Mouse (Mus musculus) stomach, postnatal 0 days (tissue): ENCODE data around the gene Dixdc1. TPM values are rescaled to one million over a fixed set of nuclear protein-coding genes. Genes with fewer than 3 reads are reported as not detected.
A peak's percentile ranks its signal among the peaks of the same experiment; 100 is the strongest.

Experiments
- ATAC-seq: fragments of 200-750 bp; cut with Nextera tagmentation; 2 replicates; pipeline ENCODE4 v1.8.0; 2017; ENCODE audit not compliant: low FRiP score, low TSS enrichment
- DNase-seq: peaks from one replicate; pipeline ENCODE4 v3.0.0-alpha.2; 2016; ENCODE audit warnings: low spot score
- H3K27ac ChIP-seq: fragments of 300-500 bp; sonication (generic); replicated peaks from 2 replicates; pipeline ENCODE4 v1.5.1; 2014; ENCODE audit warnings: mild to moderate bottlenecking, control low read depth
- H3K27me3 ChIP-seq: fragments of 300-500 bp; sonication (generic); 2 replicates; pipeline ENCODE4 v1.6.1; 2014; ENCODE audit warnings: low read length; ENCODE audit not compliant: control insufficient read depth, insufficient read depth
- H3K36me3 ChIP-seq: fragments of 300-500 bp; sonication (generic); 2 replicates; pipeline ENCODE4 v1.6.1; 2014; ENCODE audit warnings: low read length, mixed read lengths; ENCODE audit not compliant: control insufficient read depth, insufficient read depth
- H3K4me1 ChIP-seq: fragments of 300-500 bp; sonication (generic); replicated peaks from 2 replicates; pipeline ENCODE4 v1.6.1; 2014; ENCODE audit warnings: antibody characterized with exemption; ENCODE audit not compliant: control insufficient read depth, insufficient read depth
- H3K4me2 ChIP-seq: fragments of 300-500 bp; sonication (generic); replicated peaks from 2 replicates; pipeline ENCODE4 v1.6.1; 2014; ENCODE audit warnings: low read depth, mild to moderate bottlenecking, control low read depth, moderate library complexity
- H3K4me3 ChIP-seq: fragments of 300-500 bp; sonication (generic); 2 replicates; pipeline ENCODE4 v1.5.1; 2014; ENCODE audit warnings: low read depth, low read length, control low read depth
- H3K9ac ChIP-seq: fragments of 300-500 bp; sonication (generic); 2 replicates; pipeline ENCODE4 v1.6.1; 2014; ENCODE audit warnings: mild to moderate bottlenecking, low read length, control low read depth, mixed read lengths
- H3K9me3 ChIP-seq: fragments of 300-500 bp; sonication (generic); 2 replicates; pipeline ENCODE4 v1.6.1; 2016; ENCODE audit warnings: low read length; ENCODE audit not compliant: control insufficient read depth
- CTCF ChIP-seq: IDR thresholded peaks from 2 replicates; pipeline ENCODE4 v1.5.1; 2016; ENCODE audit warnings: antibody characterized with exemption, low read depth, mild to moderate bottlenecking, moderate library complexity
- EP300 ChIP-seq: optimal IDR thresholded peaks from 2 replicates; pipeline ENCODE3; 2016; ENCODE audit warnings: antibody characterized with exemption
- WGBS: fragments of 180-500 bp; shearing (Covaris S2); extraction: QIAGEN DNeasy Blood & Tissue Kit; methylation state at CpG from one replicate; pipeline ENCODE4 v1.1.7; 2014; 5-methylcytosine and 5-hydroxymethylcytosine counted together
- polyA plus RNA-seq: library from polyadenylated mRNA; unstranded; fragments of >200 nt; fragmentation: Nextera tagmentation; extraction: Ambion mirVana; gene quantifications from 2 replicates; pipeline ENCODE4 v1.2.1, GENCODE M21; 2015

Dixdc1 gene
- polyA plus RNA-seq, 1 experiment from 2014 or later: 6.6 TPM

DNA sequence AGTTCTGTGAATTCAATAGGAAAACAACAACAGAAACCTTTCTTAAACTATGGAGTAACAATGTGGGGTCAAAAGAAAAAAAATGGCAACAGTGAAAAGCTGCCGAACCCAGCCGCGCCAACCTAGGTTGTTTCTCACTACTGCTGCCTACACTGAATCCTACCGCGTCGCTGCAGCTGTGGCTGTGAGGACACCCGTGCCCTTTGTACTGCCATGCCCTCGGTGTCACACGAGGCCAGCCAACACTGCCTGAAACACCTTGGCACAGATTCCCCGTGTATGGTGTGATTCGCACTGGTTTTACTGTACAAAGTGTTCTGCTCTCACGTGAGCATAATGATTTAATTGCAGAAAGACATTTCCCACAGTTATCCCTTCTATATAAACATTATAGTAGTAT, 78.9 kb downstream of the Dixdc1 start:
- ATAC-seq (peak; percentile 66; the same call in 1 of the 2 replicates), DNase-seq (peak; percentile 68)
- no peak overlapping the region for H3K27ac ChIP-seq
- WGBS: 14% methylated on average over 12 of the region's 12 CpGs
- peak overlapping the region; percentile 93 for H3K4me3 ChIP-seq
- no peaks in the 10 kb centered on the region for H3K4me1 ChIP-seq
- no peaks in the 10 kb centered on the region; the same call in 1 of the 2 replicates for H3K36me3 ChIP-seq
- peak overlapping the region; percentile 78 for H3K4me2 ChIP-seq
- H3K9me3 ChIP-seq: no peaks in the 10 kb centered on the region
- no peaks in the 10 kb centered on the region for H3K27me3 ChIP-seq
- H3K9ac ChIP-seq: peak overlapping the region; percentile 9; the same call in 1 of the 2 replicates
- no peak for TF ChIP-seq CTCF
- no peak for TF ChIP-seq EP300

DNA sequence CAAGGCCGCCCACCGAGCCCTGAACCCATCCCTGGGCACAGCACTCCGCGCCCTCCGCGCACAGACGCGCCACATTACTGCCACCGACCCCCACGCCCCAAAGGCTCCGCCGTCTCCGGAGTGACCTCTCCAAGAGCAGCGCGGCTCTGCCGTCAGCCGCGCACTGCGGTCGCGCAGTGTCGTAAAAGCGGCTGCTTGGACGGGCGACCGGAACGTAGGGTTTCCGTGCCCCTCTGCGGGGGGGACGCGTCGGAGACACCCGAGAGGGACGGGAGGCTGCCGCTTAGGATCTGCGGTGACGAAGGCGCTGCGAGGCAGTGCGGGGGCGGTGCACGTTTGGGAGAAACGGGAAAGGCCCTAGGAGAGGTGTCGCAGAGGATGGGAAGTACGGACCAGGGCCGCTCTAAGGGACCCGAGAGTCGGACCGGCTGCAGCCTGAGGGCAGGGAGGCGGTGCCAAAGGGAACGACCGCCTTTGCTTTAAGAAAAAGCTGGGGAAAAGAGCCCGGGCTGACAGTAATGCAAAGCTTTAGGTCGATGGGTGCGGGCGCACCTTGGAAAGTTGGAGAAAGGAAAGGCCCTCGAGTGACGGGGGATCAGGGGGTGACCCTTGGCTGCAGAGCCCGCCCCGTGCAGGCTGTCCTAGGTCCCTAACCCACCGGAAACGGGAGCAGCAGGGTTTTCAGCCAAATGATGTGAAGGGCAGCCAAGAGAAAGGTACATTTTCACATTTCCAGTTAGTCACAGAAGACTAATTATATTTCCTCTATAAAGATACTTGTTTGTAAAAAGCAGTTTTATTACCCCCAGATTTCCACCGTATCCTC, 79.7 kb downstream of the Dixdc1 start, which contains the start of gene Dlat:
TSS of gene Dlat (minus strand) at position 389 of the 826 bp plus-strand sequence.
- ATAC-seq (peak; percentile 93), DNase-seq (peak; percentile 87)
- H3K4me2 ChIP-seq: peak within 1 kb of the TSS; percentile 78
- no peaks in the 10 kb centered on the region for H3K9me3 ChIP-seq
- no peaks in the 10 kb centered on the region; the same call in 1 of the 2 replicates for H3K36me3 ChIP-seq
- H3K4me3 ChIP-seq: peak within 1 kb of the TSS; percentile 93
- WGBS: under 1% methylated on average over 56 of the region's 63 CpGs
- H3K27ac ChIP-seq: peak within 1 kb of the TSS; percentile 86
- H3K9ac ChIP-seq: peak within 1 kb of the TSS; percentile 90
- no peak for TF ChIP-seq EP300
- TF ChIP-seq CTCF: no peak; the same call in 1 of the 2 replicates
- no peaks in the 10 kb centered on the region for H3K27me3 ChIP-seq
- H3K4me1 ChIP-seq: no peaks in the 10 kb centered on the region

DNA sequence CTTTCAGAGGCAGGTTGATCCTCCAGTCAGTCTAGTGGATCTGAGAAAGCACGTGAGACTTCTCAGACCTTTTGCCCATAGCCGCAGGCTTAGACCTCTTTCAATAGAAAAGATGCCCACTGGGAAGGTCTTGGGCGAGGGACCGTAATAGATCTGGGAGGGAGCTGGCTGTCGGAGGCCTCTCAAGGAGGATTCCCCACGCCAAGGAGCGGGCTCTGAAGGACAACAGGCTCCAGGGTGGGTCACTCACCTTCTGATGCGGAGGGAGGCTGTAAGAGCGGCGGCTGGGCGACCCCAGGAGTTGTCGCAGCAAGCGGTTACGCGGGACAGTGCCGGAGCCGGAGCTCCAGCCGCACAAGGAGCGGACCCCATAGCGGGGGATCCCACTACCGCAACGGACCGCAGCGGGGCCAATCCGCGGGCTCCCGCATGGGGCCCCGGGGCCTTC, 80.4 kb downstream of the Dixdc1 start:
- no peak; the same call in 1 of the 2 replicates for ATAC-seq

DNA sequence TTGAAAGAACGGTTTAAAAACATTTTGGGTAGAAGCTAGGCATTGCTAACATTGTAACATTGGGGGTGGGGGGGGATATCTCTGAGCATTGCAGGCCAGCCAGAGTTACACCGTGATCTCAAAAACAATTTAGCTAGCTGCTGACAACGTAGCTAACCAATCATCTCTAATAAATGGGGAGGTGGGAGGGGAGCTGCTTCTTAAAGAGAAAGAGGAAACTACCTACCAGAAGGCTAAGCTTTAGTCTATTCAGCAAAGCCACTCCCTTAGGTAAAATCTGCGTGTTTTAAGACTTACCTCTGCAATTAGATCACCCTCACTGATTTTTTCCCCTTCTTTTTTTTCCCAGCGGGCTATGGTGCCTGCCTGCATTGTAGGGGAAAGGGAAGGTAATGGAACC, 80.9 kb downstream of the Dixdc1 start:
- WGBS: 14% methylated on average over 5 of the region's 5 CpGs
- H3K4me3 ChIP-seq: peak overlapping the region; percentile 93
- H3K36me3 ChIP-seq: no peaks in the 10 kb centered on the region; the same call in 1 of the 2 replicates
- DNase-seq: no peak
- peak overlapping the region; percentile 78 for H3K4me2 ChIP-seq
- no peaks in the 10 kb centered on the region for H3K9me3 ChIP-seq
- no peaks in the 10 kb centered on the region for H3K4me1 ChIP-seq
- peak overlapping the region; percentile 90 for H3K9ac ChIP-seq
- H3K27me3 ChIP-seq: no peaks in the 10 kb centered on the region
- ATAC-seq: no peak
- no peak overlapping the region for H3K27ac ChIP-seq
- TF ChIP-seq CTCF: no peak

More for the DNA sequence above, 80.4 kb downstream of the Dixdc1 start:
- no peak for DNase-seq
- H3K27ac ChIP-seq: peak overlapping the region; percentile 86
- WGBS: 1% methylated on average over 27 of the region's 28 CpGs
- H3K9ac ChIP-seq: peak overlapping the region; percentile 90
- H3K36me3 ChIP-seq: no peaks in the 10 kb centered on the region; the same call in 1 of the 2 replicates
- peak overlapping the region; percentile 78 for H3K4me2 ChIP-seq
- no peaks in the 10 kb centered on the region for H3K4me1 ChIP-seq
- H3K27me3 ChIP-seq: no peaks in the 10 kb centered on the region
- no peaks in the 10 kb centered on the region for H3K9me3 ChIP-seq
- peak overlapping the region; percentile 93 for H3K4me3 ChIP-seq
- TF ChIP-seq EP300: no peak
- TF ChIP-seq CTCF: no peak

DNA sequence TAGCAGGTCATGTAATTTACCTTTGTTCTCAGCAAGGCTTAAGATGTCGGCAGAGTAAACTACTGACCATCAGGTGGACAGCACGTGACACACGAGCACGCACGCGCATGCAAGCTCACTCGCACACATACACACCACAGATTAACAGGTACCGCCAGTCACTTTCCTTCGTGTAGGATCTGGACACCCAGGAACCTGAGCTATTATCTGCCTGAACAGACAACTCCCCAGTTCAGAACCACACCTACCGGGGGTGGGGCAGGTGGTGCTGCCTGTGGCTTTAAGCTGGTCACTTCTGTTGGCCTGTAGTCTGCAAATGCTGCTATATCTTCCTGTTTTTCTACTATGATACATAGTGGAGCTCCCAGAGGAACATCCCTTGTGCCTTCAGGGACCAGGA, 88.8 kb downstream of the Dixdc1 start:
- no peak overlapping the region for H3K9ac ChIP-seq
- no peaks in the 10 kb centered on the region for H3K4me1 ChIP-seq
- no peaks in the 10 kb centered on the region for H3K27me3 ChIP-seq
- no peaks in the 10 kb centered on the region for H3K9me3 ChIP-seq
- TF ChIP-seq CTCF (no peak), EP300 (no peak)
- 88% methylated on average over 10 of the region's 10 CpGs for WGBS
- no peak overlapping the region for H3K4me3 ChIP-seq
- DNase-seq (peak; percentile 36), ATAC-seq (no peak)
- no peak overlapping the region for H3K4me2 ChIP-seq
- peaks cover 30% of the 10 kb centered on the region for H3K36me3 ChIP-seq
- no peak overlapping the region for H3K27ac ChIP-seq

DNA sequence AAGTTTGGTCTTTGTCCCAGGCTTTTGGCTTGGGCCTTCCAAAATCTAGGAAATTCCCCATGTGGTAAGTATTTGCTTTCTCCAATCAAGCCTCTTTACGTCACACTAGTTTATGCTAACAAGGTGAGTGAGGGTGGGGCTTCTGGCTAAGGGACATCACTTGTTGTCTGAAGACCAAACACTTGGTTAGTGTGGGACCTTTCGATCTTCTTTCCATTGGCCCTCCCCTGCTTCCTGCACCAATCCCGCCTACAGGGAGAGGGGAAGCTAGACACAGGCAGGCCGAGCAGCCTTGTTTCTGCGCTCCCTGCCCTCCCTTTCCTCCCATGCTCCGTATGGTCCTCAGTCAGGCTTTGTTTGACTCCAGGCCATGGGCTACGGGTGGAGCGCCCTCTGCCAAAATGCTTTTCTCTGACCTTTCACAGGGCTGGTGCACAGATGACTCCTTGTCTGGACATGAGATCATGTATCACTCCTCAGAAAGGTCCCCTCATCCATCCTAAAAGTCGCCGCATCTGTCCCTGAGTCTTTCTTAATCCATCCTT, 92.4 kb downstream of the Dixdc1 start:
- H3K4me2 ChIP-seq: no peak overlapping the region
- H3K9ac ChIP-seq: no peak overlapping the region
- no peak overlapping the region for H3K4me3 ChIP-seq
- 71% methylated on average over 10 of the region's 10 CpGs for WGBS
- H3K27ac ChIP-seq: no peak overlapping the region
- no peaks in the 10 kb centered on the region for H3K27me3 ChIP-seq
- ATAC-seq (no peak), DNase-seq (no peak)
- TF ChIP-seq CTCF (no peak), EP300 (no peak)
- no peaks in the 10 kb centered on the region for H3K4me1 ChIP-seq
- peaks cover 37% of the 10 kb centered on the region for H3K36me3 ChIP-seq
- no peaks in the 10 kb centered on the region for H3K9me3 ChIP-seq
